Mouse (Mus musculus): ENCODE data around the gene Cep170.
"Not testable (repeated sequence)": the region's sequence is repeated elsewhere in the genome, so short reads cannot be mapped to it uniquely, and the experiment has no call there.

Gene Cep170

DNA sequence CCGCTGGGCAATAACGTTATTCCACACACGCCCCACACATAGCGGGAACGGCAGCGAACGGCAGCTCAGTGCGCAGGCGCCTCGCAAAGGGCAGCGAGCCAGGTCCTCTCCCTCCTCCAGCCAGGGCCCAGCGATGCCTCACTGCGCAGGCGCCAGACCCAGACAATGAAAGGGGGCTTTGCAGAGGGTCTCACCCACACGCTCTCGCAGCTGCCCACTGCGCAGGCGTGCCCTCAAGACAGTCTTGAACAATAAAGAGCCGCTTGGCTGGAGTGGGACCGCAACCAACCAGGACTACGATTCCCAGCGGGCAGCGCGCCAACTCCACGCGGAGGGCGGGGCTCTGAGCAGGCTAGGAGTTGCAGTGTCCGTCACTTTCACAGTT, at the start of gene Cep170:
Cep170 (minus strand) TSS at position 32 of the 385 bp plus-strand sequence.
- peak; percentile 98 for DNase-seq (ENCODE audit: low read depth, low spot score)

DNA sequence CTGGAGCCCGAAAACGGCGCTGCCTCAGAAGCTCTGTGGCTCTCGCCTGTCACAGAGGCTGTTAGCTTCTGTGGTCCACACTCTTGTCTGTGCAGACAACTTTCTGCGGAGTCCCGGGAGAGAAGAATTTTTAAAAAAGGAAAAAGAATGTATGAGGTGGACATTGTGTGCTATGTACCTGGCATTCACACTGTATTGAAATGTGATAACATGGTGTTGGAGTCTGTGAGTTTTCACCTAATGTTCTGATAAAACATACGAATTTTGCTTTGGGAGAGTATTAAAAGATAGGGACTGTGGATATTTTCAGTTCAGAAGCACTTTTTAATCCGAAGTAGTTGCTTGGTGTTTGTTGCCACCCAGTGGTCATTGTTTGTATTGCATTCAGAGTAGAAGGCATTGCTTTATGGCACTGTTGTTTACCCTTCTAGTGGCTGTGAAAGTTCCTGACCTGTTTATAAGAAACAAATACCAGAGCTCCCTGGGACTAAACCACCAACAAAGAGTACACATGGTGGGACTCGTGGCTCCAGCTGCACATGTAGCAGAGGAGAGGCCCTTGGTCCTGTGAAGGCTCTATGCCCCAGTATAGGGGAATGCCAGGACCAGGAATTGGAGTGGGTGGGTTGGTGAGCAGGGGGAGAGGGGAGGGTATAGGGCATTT, 48.2 kb upstream of the Cep170 start:
- peak; percentile 73 for DNase-seq (ENCODE audit: low read depth, low spot score)

DNA sequence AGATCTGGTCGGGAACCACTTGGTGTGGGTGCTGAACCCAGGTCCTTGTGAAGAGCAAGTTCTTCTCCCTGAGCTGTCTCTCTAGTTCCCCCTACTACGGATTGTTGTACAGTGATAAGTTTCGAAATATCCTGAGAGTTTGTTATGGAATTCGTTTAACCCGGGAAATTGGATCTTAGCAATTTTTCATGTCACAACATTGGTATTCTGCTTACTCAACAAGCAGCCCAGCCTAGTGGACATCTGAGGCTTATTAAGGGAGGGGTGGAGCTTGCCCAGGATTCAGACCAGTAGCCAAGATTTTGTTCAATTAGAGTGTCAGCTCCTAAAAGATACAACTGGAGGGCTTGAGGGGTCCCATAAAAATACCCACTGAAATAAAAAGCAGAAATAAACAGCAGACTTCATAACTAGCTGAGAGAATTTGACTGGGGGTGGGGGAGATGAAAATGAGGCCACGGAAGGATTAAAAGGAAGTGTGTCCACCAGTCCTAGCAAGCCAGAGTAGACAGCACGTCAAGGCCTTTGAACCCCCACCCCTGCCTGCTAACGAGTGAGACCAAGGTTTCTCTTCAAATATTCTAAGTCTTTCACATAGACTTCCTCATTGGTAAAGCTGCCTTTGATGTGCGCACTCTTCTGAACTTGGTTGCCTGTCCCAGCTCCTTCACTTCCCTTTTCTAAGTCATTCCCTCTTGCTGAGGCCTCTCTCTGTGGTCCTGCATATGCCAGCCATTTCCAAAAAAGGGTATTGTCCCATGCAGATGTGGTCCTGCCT, 39.1 kb upstream of the Cep170 start:
- no peak for DNase-seq (ENCODE audit: low read depth, low spot score)

DNA sequence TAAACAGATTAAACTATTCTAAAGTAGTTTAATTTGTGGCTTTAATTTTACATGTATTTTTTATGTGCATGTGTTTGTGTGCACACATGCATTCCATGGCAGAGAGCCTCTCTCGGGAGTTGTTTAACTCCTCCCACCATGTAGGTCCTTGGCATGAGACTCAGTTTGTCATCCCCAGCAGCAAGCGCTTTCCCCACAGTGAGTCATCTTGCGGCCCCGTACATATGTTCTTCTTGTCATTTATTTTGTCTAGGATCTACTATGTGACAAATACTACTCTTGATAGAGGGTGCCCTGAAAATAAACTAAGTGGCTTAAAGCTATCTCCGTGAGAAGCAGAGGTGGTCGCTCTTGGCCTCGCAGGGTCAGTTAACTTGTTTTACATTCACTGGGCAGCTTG, 37.5 kb upstream of the Cep170 start:
- no peak for DNase-seq (ENCODE audit: low read depth, low spot score)

DNA sequence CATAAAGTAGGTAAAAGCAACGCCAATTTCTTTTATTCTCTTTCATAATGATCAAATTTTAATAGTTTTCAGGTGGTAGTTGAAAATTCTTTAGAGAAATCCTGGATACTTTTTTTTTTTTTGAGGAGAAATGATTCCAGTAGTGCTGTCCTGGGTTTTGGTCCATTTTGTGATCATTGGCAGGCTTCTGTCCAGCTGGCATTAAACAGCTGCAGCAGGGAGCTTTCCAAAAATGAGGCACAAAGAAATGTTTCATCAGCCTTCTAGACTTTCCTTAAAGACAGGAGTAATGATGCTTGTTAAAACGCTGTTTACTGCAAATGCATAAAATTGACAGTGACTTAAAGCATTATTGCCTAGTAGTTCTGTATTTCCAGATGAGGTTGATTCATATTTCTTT, 35.5 kb upstream of the Cep170 start:
- DNase-seq (ENCODE audit: low read depth, low spot score), result no peak

DNA sequence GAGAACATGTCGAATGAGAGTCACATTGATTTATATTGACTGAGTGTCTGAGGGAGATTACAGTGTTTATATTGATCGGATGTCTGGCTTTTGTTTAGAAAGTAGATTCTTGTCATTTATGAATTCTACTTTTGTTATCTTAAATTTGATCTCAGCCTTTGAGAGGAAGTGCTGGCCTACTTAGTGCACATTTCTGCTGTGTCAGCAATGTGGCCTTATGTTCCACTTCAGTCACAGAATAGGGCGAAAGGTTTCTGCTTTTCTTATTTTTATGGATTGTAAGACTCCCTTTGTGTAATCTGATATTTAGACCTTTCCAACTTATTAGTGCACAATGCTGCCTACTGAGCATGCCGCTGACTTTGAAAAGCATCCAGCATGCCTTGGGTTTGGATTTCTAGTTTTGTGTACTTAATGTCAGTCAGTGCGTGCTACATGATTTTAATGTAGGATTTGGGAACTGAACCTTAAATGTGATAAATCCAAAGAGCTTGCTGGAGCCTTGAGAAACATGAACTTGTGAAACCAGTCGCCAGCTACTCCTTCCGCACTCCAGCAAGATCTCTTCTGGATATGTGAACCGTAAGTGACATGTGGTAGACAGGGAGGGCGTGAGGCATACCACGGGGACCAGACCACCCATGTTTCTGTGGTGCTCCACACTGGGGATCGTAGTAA, 34.9 kb upstream of the Cep170 start:
- no peak for DNase-seq (ENCODE audit: low read depth, low spot score)

DNA sequence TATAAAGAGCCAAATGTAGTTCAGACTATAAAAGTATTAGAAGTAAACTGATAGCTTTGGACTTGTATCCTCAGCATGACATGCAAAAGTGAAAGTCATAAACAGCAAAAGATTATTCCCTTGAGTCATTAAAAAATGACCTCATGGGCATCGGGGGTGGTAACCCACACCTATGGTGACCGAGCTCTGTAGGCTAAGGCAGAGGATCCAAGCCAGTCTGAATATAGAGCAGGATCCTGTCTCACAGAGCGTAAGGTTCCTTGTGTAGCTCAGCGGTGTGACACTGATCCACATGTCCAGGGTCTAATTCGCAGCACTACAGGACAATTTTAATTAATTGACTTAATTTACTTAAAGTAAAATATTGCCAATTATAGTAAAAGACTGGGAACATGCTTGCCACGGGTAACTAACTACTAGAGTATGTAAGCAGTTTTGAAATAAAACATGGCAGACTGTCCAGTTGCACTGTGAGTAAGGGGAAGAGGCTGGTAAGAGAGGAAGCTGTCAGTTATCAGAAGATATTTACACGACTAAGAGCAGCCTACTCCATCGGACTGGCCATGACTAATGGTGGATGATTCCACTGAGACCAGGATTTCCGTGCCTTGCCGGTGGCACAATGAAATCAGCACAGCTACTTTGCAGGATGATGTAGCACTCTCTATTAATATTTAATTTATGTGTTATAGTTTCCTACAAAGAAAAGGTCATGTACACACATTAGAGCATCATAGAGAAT, 33.4 kb upstream of the Cep170 start:
- no peak for DNase-seq (ENCODE audit: low read depth, low spot score)

DNA sequence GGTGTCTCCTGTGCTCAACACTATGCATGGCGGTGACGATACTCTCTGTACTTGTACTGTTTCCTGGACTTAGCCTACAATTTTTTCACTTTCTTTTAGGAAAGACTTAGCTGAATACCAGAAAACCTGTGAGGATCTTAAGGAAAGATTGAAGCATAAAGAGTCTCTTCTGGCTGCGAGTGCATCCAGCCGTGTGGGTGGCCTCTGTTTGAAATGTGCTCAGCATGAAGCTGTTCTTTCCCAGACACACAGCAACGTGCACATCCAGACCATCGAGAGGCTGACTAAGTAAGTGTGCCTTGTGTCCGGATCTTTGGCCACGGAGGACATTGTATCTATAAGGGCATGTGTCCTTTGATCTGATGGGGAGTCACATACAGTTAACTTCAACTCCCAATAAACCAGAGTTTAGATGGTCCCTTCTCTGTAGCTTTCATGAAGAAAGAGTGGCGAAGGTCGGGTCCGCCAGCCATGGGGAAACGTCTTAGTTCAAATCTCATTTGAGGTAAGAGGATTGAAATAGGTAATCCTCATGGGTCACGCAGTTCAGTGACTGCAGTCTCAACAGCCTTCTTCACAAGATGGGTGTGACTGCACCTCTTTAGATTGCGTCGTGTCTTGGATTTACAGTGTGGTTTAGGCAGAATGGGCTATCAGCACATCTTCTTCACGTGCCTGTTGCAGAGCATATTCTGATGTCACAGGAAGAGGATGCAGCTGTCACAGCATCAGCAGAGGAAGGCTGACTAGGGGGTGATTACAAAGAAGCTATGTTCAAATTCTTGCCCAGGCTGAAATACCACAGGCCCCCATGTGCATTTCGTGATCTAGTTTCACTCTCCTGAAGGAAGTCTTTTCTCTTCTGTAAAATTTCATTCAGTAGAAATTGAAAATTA, 31.5 kb upstream of the Cep170 start:
- DNase-seq (ENCODE audit: low read depth, low spot score), result peak; percentile 35

DNA sequence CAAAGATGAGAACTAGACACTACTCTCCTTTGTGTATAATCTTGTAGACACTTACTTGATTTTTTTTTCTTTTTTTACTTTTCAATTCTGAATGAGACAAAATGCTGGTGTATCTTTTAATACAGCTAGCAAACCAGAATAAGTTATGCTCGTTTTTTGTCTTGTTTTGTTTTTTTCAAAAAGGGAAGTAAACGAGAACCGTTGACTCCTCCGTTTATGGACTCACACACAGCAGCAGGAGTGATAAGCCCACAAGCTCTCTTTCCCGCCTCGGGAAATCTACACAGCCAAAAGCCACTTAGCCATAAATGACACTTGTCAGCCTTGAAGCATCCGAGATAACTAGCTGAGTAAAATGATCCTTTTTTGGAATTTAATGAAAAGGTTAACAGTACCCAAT, 22.7 kb upstream of the Cep170 start:
- not testable (repeated sequence) for DNase-seq (ENCODE audit: low read depth, low spot score)

DNA sequence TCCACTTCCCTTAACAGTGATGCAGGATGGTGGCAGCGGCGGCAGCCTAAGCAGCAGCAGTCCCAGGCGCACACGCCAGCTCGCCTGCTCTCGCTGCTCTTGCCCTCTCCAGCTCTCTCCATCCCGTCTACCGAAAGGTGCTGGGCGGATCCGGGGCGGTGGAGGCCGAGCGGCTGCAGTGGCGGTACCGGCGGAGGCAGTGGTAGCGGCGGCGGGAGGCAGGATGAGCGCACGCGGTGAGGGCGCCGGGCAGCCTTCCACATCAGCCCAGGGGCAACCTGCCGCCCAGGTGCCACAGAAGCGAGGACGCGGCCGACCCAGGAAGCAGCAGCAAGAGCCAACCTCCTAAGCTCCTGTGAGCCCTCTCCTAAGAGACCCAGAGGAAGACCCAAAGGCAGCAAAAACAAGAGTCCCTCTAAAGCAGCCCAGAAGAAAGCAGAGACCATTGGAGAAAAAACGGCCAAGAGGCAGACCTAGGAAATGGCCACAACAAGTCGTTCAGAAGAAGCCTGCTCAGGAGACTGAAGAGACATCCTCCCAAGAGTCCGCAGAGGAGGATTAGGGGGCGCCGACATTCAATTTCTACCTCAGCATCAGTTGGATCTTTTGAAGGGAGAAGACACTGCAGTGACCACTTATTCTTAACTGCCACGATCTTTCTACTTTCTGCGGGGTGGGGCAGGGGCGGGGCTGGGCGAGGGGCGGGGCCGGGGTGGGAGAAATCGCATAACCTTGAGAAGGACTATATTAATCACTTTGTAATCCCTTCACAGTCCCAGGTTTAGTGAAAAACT, 21.8 kb upstream of the Cep170 start:
- no peak for DNase-seq (ENCODE audit: low read depth, low spot score)

DNA sequence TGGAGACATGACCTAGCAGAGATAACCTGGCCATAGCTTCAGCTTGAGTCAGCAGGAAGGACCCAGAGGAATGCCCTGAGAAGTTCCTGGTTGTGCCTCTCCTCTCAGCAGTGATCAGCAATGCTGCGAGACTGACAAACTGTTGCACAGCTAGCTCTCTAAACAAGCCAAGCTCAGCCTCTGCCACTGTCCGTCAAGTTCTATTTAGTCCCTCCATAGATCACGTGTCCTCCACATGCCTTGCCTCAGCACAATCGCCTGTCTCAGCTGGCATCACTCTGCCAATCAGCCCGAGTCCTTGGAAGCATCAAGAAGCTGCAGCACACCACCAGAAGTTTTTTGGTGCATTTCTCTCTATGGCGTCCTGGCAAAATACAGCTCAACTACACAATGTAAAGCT, 21.0 kb upstream of the Cep170 start:
- no peak for DNase-seq (ENCODE audit: low read depth, low spot score)

DNA sequence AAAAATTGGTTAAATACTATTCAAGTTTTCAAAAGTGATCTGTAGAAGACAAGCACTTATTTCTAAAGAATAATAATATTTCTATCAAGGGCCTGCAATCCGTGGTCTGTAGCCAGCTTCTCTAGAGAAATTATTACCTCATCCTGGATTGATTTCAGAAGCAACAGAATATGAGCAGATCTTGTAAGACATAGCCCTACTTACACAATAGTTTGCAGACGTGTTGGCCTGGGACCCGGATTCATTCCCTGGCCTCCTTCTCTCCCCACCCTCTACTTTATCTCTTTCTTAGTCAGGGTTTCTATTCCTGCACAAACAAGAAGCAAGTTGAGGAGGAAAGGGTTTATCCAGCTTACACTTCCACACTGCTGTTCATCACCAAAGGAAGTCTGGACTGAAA, 20.1 kb upstream of the Cep170 start:
- DNase-seq (ENCODE audit: low read depth, low spot score), result no peak

DNA sequence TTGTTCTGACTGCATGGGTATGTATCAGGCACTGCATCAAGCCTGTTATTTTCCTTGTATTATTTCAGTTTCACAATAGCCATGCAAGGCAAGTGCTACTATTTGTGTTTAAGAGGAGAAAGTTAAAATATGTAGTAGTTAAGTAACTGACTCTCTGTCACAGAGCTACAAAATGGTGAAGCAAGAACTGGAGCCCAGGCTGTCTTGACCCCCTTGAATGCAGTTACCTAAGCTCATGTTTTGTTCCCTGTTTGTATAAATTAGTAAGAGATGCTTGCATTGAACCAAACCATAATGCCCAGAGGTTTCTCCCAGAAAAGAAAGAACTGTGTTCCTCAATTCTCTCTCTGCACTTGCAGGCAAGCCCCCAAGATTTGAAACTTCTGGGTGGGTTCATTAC, 19.4 kb upstream of the Cep170 start:
- DNase-seq (ENCODE audit: low read depth, low spot score), result no peak

DNA sequence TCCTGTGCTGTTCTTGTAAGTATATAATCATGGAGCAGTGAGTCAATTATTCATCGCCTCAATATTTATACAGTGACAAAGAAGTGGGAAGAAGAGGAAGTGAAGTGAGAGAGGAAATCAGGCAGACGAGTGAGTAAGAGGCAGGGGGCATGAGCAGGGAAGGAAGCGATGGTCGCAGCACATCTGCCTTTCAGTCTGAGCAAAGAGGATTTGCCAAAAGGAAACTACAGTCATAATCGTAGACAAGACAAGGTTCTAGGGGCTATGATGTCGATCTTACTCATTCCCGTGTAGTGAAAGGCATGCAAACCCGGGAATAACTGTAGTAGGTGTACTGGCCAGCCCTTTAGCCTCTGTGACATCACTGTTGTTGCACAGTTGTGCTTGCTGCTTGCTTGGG, 18.7 kb upstream of the Cep170 start:
- no peak for DNase-seq (ENCODE audit: low read depth, low spot score)

DNA sequence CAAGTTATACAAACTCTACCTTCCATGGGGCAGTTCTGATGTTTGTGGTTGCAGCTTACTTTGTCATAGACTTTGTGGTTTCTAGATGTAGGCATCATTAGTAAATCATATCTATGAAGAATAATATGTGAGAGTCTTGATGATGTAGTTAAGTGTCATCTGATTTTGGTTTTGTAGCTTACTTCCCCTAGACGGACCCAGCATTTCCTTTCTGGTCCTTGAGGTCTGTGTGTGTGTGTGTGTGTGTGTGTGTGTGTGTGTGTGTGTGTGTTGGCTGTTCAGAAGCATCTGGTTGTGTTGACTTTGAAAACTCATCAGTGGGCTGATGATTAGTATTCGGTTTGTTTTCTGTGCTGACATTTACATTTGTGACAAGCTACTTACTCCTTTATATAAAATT, 18.2 kb upstream of the Cep170 start:
- no peak for DNase-seq (ENCODE audit: low read depth, low spot score)

DNA sequence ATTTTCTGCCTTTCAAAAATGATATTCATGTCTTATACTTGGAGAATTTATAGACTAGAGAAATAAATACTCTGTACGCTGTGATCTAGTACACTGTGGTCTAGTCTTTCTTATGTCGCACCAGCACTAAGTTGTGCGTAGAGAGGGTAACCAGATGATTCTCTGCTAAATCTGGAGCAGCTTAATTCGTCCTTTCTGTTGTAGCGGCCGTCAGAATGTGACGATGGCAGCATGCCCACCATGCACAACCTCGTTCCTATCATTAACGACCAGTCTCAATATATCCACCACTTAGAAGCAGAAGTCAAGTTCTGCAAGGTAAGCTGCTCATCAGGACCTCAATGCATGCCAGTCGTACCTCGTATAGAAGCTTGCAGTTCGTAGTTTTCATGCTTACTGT, 14.8 kb upstream of the Cep170 start:
- DNase-seq (ENCODE audit: low read depth, low spot score), result no peak

DNA sequence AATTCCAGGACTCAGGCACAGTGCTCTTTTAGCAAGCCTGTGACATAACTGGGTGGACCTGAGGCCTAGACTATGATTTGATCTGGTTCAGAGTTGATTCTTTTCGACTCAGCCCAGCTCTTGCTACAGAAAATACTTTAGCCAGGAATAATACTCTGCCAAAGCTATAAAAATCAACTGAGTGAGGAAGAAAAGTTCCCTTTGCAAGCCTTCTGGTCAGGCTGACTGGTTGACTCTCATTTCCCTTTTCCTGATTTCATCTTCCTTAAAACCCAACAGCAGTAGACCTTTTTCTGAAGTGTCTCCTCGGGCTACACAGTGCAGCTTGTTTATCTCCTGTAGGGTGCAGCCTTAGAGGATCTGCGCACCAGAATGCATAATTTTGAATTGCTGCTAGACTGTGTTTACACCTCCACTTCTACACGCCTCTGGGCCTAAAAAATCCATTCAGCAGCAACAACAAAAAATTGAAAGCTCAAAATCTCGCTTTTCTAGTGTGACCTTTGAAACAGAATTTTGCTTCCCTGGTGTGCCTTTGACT, 14.1 kb upstream of the Cep170 start:
- DNase-seq (ENCODE audit: low read depth, low spot score), result no peak

DNA sequence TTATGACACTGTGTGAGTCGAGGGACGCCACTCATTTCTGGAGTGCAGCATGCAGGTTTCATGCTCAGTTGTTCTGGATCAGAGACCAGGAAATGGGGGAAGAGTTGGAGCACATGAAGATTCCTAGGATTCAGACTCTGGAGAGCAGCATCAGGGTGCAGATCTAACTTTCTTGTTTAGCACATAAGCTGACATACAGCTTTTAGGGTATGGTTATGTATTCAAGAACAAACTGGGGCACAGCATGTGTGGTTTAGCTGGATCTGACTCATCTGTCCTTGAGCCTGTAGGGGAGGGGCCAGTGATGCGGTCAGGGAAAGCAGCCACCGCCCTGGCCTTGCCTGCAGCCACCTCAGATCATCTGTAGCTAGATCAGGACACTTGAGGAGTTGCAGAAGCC, 13.5 kb upstream of the Cep170 start:
- DNase-seq (ENCODE audit: low read depth, low spot score), result no peak

DNA sequence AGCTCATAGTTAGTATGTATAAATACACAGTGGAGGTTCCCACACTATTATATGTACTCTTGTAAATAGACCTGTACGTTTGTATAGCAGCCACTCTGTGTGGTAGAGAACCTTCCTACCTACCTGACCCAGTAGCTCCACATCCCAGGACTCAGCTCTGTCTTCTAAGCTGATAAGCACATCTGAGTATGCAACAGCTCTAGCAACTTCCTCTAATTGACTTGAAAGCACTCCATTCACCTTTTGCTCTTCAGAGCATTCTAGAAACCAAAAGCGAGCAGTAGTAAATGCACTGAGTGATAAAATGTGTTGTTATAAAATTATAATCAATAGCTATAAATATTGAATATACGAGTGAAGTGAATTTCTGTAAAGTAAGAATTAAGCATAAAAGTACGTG, 13.1 kb upstream of the Cep170 start:
- no peak for DNase-seq (ENCODE audit: low read depth, low spot score)

DNA sequence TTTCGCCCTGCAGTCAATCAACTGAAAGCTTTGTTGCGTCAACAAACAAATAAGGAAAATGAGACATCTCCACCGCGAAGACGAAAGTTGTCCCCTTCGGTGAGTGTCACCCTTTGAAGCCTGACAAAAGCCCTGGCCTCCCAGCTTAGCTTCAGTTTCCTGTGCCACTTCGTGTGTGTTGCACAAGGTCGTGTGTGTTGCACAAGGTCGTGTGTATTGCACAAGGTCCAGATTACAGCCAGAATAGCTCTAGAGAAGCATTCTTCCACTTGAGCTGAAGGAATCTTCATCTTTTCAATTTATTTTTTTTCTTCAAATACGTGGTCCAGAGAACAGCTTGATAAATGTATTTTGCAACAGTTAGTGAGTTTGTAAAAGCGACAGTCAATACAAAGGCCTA, 12.3 kb upstream of the Cep170 start:
- DNase-seq (ENCODE audit: low read depth, low spot score), result no peak

All from retina, postnatal 7 days (tissue).